Comparison of ENCODE assay signal across 8 mouse cellular contexts in genomic region chr8:88567314-88568121, GRCm38 (mm10). TPM values are rescaled to one million over a fixed set of nuclear protein-coding genes. Genes with fewer than 3 reads are reported as not detected.
A peak's percentile ranks its signal among the peaks of the same experiment; 100 is the strongest.
DNase-seq lines count a peak whose midpoint lies in the region; ATAC-seq and TF ChIP-seq lines count a peak whose summit lies in the region.

No protein-coding gene starts in this region.

- DNase-seq in kidney, postnatal 10 days, result peak; percentile 56
- no peak for DNase-seq in kidney, adult 11 months
- peak; percentile 67 for DNase-seq in Muller cell, postnatal 12 days (ENCODE audit: inconsistent ontology term)
- DNase-seq in embryonic facial prominence, embryonic 14.5 days (ENCODE audit: low spot score), result peak; percentile 85
- peak; percentile 67 for DNase-seq in hindbrain, postnatal 0 days (ENCODE audit: low spot score)
- peak; percentile 65 for DNase-seq in telencephalon, adult 2 months (ENCODE audit: low read depth, low spot score)
- DNase-seq in adipocyte (ENCODE audit: low spot score), result no peak

- H3K9ac ChIP-seq in embryonic facial prominence, embryonic 14.5 days (ENCODE audit: low read depth, low read length), result no peak overlapping the region
- H3K9ac ChIP-seq in hindbrain, postnatal 0 days (replicated peaks; ENCODE audit: low read length), result no peak overlapping the region
- 0 out of 2 replicates have a peak overlapping the region, but pooled peaks have one; percentile 7 for H3K9ac ChIP-seq in lung, embryonic 16.5 days (ENCODE audit: low read length)

- H3K27ac ChIP-seq in embryonic facial prominence, embryonic 14.5 days (replicated peaks; ENCODE audit: low read depth, low read length), result peak overlapping the region; percentile 61
- no peak overlapping the region for H3K27ac ChIP-seq in hindbrain, postnatal 0 days
- peak overlapping the region; percentile 58 for H3K27ac ChIP-seq in lung, embryonic 16.5 days (ENCODE audit: low read length)

- no peak overlapping the region for H3K4me2 ChIP-seq in embryonic facial prominence, embryonic 14.5 days (ENCODE audit: low read depth, low read length)
- H3K4me2 ChIP-seq in hindbrain, postnatal 0 days (ENCODE audit: low read depth, low read length), result no peak overlapping the region
- no peak overlapping the region for H3K4me2 ChIP-seq in lung, embryonic 16.5 days (ENCODE audit: low read depth, low read length)

- no peaks in the 10 kb centered on the region for H3K27me3 ChIP-seq in embryonic facial prominence, embryonic 14.5 days (replicated peaks; ENCODE audit: control insufficient read depth, insufficient read depth, low read length)
- H3K27me3 ChIP-seq in hindbrain, postnatal 0 days (ENCODE audit: insufficient read depth, low read length), result no peaks in the 10 kb centered on the region
- no peaks in the 10 kb centered on the region for H3K27me3 ChIP-seq in lung, embryonic 16.5 days (ENCODE audit: control insufficient read depth, insufficient read depth, low read depth, low read length)

- peak; percentile 49 for TF ChIP-seq CTCF in hindbrain, postnatal 0 days (IDR thresholded peaks at IDR 0.05; ENCODE audit: low read depth)

- H3K4me3 ChIP-seq in embryonic facial prominence, embryonic 14.5 days (ENCODE audit: low read depth, low read length), result no peak overlapping the region
- no peak overlapping the region for H3K4me3 ChIP-seq in hindbrain, postnatal 0 days (ENCODE audit: low read length)
- H3K4me3 ChIP-seq in lung, embryonic 16.5 days (ENCODE audit: low read length), result no peak overlapping the region

- peaks cover 88% of the 10 kb centered on the region for H3K4me1 ChIP-seq in embryonic facial prominence, embryonic 14.5 days (ENCODE audit: control insufficient read depth, insufficient read depth, low read length)
- H3K4me1 ChIP-seq in hindbrain, postnatal 0 days (ENCODE audit: insufficient read depth, low read length), result peaks cover 26% of the 10 kb centered on the region
- peaks cover 82% of the 10 kb centered on the region for H3K4me1 ChIP-seq in lung, embryonic 16.5 days (replicated peaks; ENCODE audit: control insufficient read depth, insufficient read depth, low read length)

- H3K9me3 ChIP-seq in embryonic facial prominence, embryonic 14.5 days (ENCODE audit: control insufficient read depth, low read length), result no peaks in the 10 kb centered on the region
- H3K9me3 ChIP-seq in hindbrain, postnatal 0 days (ENCODE audit: low read length), result no peaks in the 10 kb centered on the region
- no peaks in the 10 kb centered on the region for H3K9me3 ChIP-seq in lung, embryonic 16.5 days (ENCODE audit: control insufficient read depth, low read length)

- no peaks in the 10 kb centered on the region for H3K36me3 ChIP-seq in embryonic facial prominence, embryonic 14.5 days (ENCODE audit: control insufficient read depth, insufficient read depth, low read length)
- no peaks in the 10 kb centered on the region for H3K36me3 ChIP-seq in hindbrain, postnatal 0 days (ENCODE audit: insufficient read depth, low read length)
- no peaks in the 10 kb centered on the region for H3K36me3 ChIP-seq in lung, embryonic 16.5 days (ENCODE audit: control insufficient read depth, insufficient read depth, low read length)

- ATAC-seq in embryonic facial prominence, embryonic 14.5 days (ENCODE audit: low read depth), result no peak
- no peak for ATAC-seq in hindbrain, postnatal 0 days
- no peak for ATAC-seq in lung, embryonic 16.5 days (ENCODE audit: low read depth)

- 40% methylated on average over 13 of the region's 13 CpGs for WGBS in embryonic facial prominence, embryonic 14.5 days
- 54% methylated on average over 13 of the region's 13 CpGs for WGBS in hindbrain, postnatal 0 days
- WGBS in lung, embryonic 16.5 days, result 39% methylated on average over 13 of the region's 13 CpGs

RNA-seq across cellular contexts. Expression of gene Nkd1, which starts 46.4 kb away (rescaled TPM):
- polyA plus RNA-seq in embryonic facial prominence, embryonic 14.5 days (2014; fragmentation: Nextera tagmentation; extraction: Ambion mirVana), result 46.4 and 50.4 TPM in 2 replicates
- total RNA-seq in hindbrain, postnatal 0 days (2014; rRNA removed), result 53.9 and 74.5 TPM in 2 replicates
- polyA plus RNA-seq in hindbrain, postnatal 0 days (2015; fragmentation: Nextera tagmentation; extraction: Ambion mirVana), result 51.1 and 52.2 TPM in 2 replicates
- 49.6 and 54.2 TPM in 2 replicates for polyA plus RNA-seq in lung, embryonic 16.5 days (2015; fragmentation: Nextera tagmentation; extraction: Ambion mirVana)

Comparison
In these comparisons a context has a peak if more than half of its experiments do, and no peak if none do; other contexts are left out.
1. DNase-seq: peak in kidney, postnatal 10 days (single experiment), Muller cell, postnatal 12 days (single experiment), embryonic facial prominence, embryonic 14.5 days (single experiment), hindbrain, postnatal 0 days (single experiment) and telencephalon, adult 2 months (single experiment); none in kidney, adult 11 months (single experiment) and adipocyte (single experiment).